Mouse (Mus musculus): ENCODE data around the gene Snx19.

DNA sequence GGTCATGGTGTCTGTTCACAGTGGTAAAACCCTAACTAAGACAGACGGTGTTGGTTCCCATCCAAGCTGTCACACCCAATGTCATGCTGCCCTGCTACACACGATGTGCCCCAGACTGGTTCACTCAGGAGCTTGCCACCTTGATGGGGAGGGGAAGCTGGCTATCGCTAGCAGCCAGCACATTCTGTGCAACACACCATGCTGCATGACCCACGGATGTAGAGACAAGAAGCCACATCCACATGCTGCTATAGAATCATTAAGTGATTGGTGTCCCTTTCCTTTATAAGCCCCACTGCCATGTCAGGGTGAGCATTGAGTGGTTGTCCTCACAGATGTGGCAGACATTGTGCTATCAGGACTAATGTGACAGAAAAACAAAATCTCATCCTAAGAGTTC lies 55.2 kb downstream of the Snx19 start:
- TF ChIP-seq CTCF (IDR thresholded peaks at IDR 0.05; ENCODE audit: insufficient read depth, low read depth, low read length) (no peak), POLR2A (IDR thresholded peaks at IDR 0.05; ENCODE audit: insufficient read depth, low read depth, low read length) (no peak)

Data from olfactory bulb, adult 2 months (tissue).